Mouse (Mus musculus) ES-Bruce4 (cell line): ENCODE data around the gene Dcdc2b. TPM values are rescaled to one million over a fixed set of nuclear protein-coding genes. Genes with fewer than 3 reads are reported as not detected.

Experiments
- H3K27ac ChIP-seq: 2 replicates; pipeline ENCODE4 v1.5.1; 2012; ENCODE audit warnings: low read length, inconsistent platforms; ENCODE audit not compliant: insufficient read depth
- H3K27me3 ChIP-seq: 2 replicates; pipeline ENCODE4 v1.6.1; 2012; ENCODE audit warnings: mild to moderate bottlenecking, low read length, inconsistent platforms; ENCODE audit not compliant: control insufficient read depth, poor library complexity, insufficient read depth, severe bottlenecking
- H3K36me3 ChIP-seq: 2 replicates; pipeline ENCODE4 v1.6.1; 2012; ENCODE audit warnings: inconsistent platforms, mild to moderate bottlenecking, low read length, moderate library complexity; ENCODE audit not compliant: control insufficient read depth, poor library complexity, insufficient read depth, severe bottlenecking
- H3K4me1 ChIP-seq: one replicate; pipeline ENCODE4 v1.8.1; 2011; ENCODE audit warnings: low read length; ENCODE audit not compliant: control insufficient read depth, insufficient read depth
- H3K4me3 ChIP-seq: 2 replicates; pipeline ENCODE4 v1.5.1; 2011; ENCODE audit warnings: low read depth, mild to moderate bottlenecking, low read length
- H3K9ac ChIP-seq: 2 replicates; pipeline ENCODE4 v1.6.1; 2012; ENCODE audit warnings: low read depth, mild to moderate bottlenecking, inconsistent platforms; ENCODE audit not compliant: poor library complexity, severe bottlenecking
- H3K9me3 ChIP-seq: replicated peaks from 2 replicates; pipeline ENCODE4 v1.6.1; 2012; ENCODE audit warnings: mild to moderate bottlenecking, low read length, inconsistent platforms; ENCODE audit not compliant: control insufficient read depth, poor library complexity, insufficient read depth, severe bottlenecking
- CTCF ChIP-seq: IDR thresholded peaks from one replicate; pipeline ENCODE4 v1.8.1; 2011; ENCODE audit warnings: low read depth, low read length
- EP300 ChIP-seq: IDR thresholded peaks from 2 replicates; pipeline ENCODE4 v1.6.1; 2011; ENCODE audit warnings: low read depth, low read length; ENCODE audit not compliant: insufficient read depth
- POLR2A ChIP-seq: IDR thresholded peaks from one replicate; pipeline ENCODE4 v1.8.1; 2011; ENCODE audit warnings: low read length; ENCODE audit not compliant: insufficient read depth
- polyA plus RNA-seq: library from polyadenylated mRNA; stranded (reverse); fragments of >200 nt; gene quantifications from 2 replicates; pipeline ENCODE4 v1.2.4, GENCODE M21; 2011; ENCODE audit warnings: low read depth; ENCODE audit not compliant: missing spikeins, insufficient read depth, insufficient read length

Dcdc2b gene
- polyA plus RNA-seq, 1 experiment, result 3.0 TPM

GRCm38 (mm10) chr4:129572236-129573092 is 41.6 kb downstream of the Dcdc2b start:
- no peaks in the 10 kb centered on the region for H3K36me3 ChIP-seq
- no peaks in the 10 kb centered on the region for H3K9me3 ChIP-seq
- H3K9ac ChIP-seq, result no peak overlapping the region
- no peak overlapping the region for H3K4me3 ChIP-seq
- H3K4me1 ChIP-seq, result peaks cover 2% of the 10 kb centered on the region
- no peaks in the 10 kb centered on the region for H3K27me3 ChIP-seq
- H3K27ac ChIP-seq, result no peak overlapping the region
- TF ChIP-seq EP300 (no peak), CTCF (no peak), POLR2A (no peak)

GRCm38 (mm10) chr4:129571551-129572084 is 42.4 kb downstream of the Dcdc2b start:
- Histone ChIP-seq H3K27ac (no peak overlapping the region), H3K36me3 (no peaks in the 10 kb centered on the region), H3K4me3 (no peak overlapping the region), H3K27me3 (no peaks in the 10 kb centered on the region), H3K9ac (no peak overlapping the region), H3K9me3 (no peaks in the 10 kb centered on the region), H3K4me1 (peaks cover 2% of the 10 kb centered on the region)
- TF ChIP-seq CTCF, result no peak
- no peak for TF ChIP-seq EP300
- no peak for TF ChIP-seq POLR2A

GRCm38 (mm10) chr4:129570028-129570427 is 44.0 kb downstream of the Dcdc2b start:
- Histone ChIP-seq H3K27ac (no peak overlapping the region), H3K9me3 (no peaks in the 10 kb centered on the region), H3K4me3 (no peak overlapping the region), H3K36me3 (no peaks in the 10 kb centered on the region), H3K9ac (no peak overlapping the region), H3K4me1 (peaks cover 2% of the 10 kb centered on the region), H3K27me3 (no peaks in the 10 kb centered on the region)
- TF ChIP-seq POLR2A (no peak), EP300 (no peak), CTCF (no peak)

GRCm38 (mm10) chr4:129568366-129568765 is 45.7 kb downstream of the Dcdc2b start:
- no peak for TF ChIP-seq CTCF
- no peak for TF ChIP-seq EP300
- TF ChIP-seq POLR2A, result no peak
- no peak overlapping the region for H3K9ac ChIP-seq
- no peaks in the 10 kb centered on the region for H3K36me3 ChIP-seq

GRCm38 (mm10) chr4:129565139-129565538 is 48.9 kb downstream of the Dcdc2b start:
- no peaks in the 10 kb centered on the region for H3K27me3 ChIP-seq
- H3K36me3 ChIP-seq, result no peaks in the 10 kb centered on the region
- H3K27ac ChIP-seq, result no peak overlapping the region
- no peaks in the 10 kb centered on the region for H3K4me1 ChIP-seq
- TF ChIP-seq POLR2A, result no peak
- no peak for TF ChIP-seq CTCF
- TF ChIP-seq EP300, result no peak
- H3K9ac ChIP-seq, result no peak overlapping the region
- H3K9me3 ChIP-seq, result no peaks in the 10 kb centered on the region
- H3K4me3 ChIP-seq, result no peak overlapping the region

More at GRCm38 (mm10) chr4:129568366-129568765, 45.7 kb downstream of the Dcdc2b start:
- no peaks in the 10 kb centered on the region for H3K27me3 ChIP-seq
- peaks cover 2% of the 10 kb centered on the region for H3K4me1 ChIP-seq
- H3K4me3 ChIP-seq, result no peak overlapping the region
- no peaks in the 10 kb centered on the region for H3K9me3 ChIP-seq
- H3K27ac ChIP-seq, result no peak overlapping the region

GRCm38 (mm10) chr4:129563718-129564117 is 50.3 kb downstream of the Dcdc2b start:
- TF ChIP-seq CTCF (no peak), EP300 (no peak), POLR2A (no peak)
- Histone ChIP-seq H3K4me3 (no peak overlapping the region), H3K9ac (no peak overlapping the region), H3K27me3 (no peaks in the 10 kb centered on the region), H3K4me1 (no peaks in the 10 kb centered on the region), H3K27ac (no peak overlapping the region), H3K9me3 (no peaks in the 10 kb centered on the region), H3K36me3 (no peaks in the 10 kb centered on the region)
